ENCODE assay signal across 27 mouse cellular contexts in the genomic region with DNA sequence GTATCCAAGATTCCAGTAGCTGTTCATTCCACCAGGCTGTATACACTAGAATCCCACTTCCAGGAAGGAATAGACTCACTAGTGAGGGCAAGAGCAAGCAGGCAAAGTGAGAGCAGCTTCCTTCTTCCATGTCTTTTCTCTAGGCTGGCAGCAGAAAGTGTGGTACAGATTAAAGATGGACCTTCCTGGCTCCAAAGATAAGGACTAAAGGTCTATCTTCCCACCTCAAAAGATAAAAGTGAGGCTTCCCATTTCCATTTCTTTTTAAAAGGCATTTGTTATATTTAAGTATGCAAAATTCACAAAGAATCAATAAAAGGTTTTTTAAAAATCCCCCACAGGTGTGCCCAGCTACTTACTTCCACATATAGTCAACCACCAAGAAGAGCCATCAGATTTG. TPM values are rescaled to one million over a fixed set of nuclear protein-coding genes. Genes with fewer than 3 reads are reported as not detected.
"Had no signal": no experiment of that assay in that cellular context is flagged by ENCODE, and none has a peak within 500 bp of the region (broad histone marks: within the 10 kb centered on the region; RNA-seq: fewer than 3 reads in every experiment).

No protein-coding gene starts in this region.

- H3K9me3 ChIP-seq: embryonic facial prominence, embryonic 10.5 days; embryonic facial prominence, embryonic 12.5 days; embryonic facial prominence, embryonic 13.5 days; embryonic facial prominence, embryonic 15.5 days; forebrain, embryonic 12.5 days; forebrain, embryonic 13.5 days; forebrain, embryonic 15.5 days; heart, embryonic 10.5 days had no signal

- H3K36me3 ChIP-seq: embryonic facial prominence, embryonic 10.5 days; embryonic facial prominence, embryonic 12.5 days; embryonic facial prominence, embryonic 13.5 days; embryonic facial prominence, embryonic 15.5 days; forebrain, embryonic 10.5 days; forebrain, embryonic 12.5 days; forebrain, embryonic 15.5 days; heart, embryonic 10.5 days had no signal

- H3K27me3 ChIP-seq: embryonic facial prominence, embryonic 12.5 days; embryonic facial prominence, embryonic 13.5 days; embryonic facial prominence, embryonic 15.5 days had no signal

- H3K27ac ChIP-seq: embryonic facial prominence, embryonic 10.5 days; embryonic facial prominence, embryonic 12.5 days; embryonic facial prominence, embryonic 13.5 days; embryonic facial prominence, embryonic 15.5 days; forebrain, embryonic 10.5 days; forebrain, embryonic 12.5 days; forebrain, embryonic 13.5 days; forebrain, embryonic 15.5 days; gastrocnemius, adult 2 months; heart, adult 2 months; heart, embryonic 10.5 days had no signal

- DNase-seq: cerebellum, adult 9-11 months; cerebellum, postnatal 10 days; cerebellum, postnatal 14 days; cerebellum, postnatal 25 days; cerebellum, postnatal 36 days; embryo, embryonic 11 days; forebrain, postnatal 0 days; gastrocnemius, adult 2 months; gastrocnemius, postnatal 10 days; gastrocnemius, postnatal 14 days; gastrocnemius, postnatal 25 days; gastrocnemius, postnatal 36 days; heart, adult 11 months; heart, adult 18-20 months; heart, adult 2 months had no signal

- ATAC-seq: forebrain, embryonic 13.5 days; forebrain, embryonic 14.5 days; forebrain, embryonic 15.5 days; forebrain, embryonic 16.5 days; forebrain, postnatal 0 days had no signal

- H3K4me3 ChIP-seq: embryonic facial prominence, embryonic 10.5 days; embryonic facial prominence, embryonic 12.5 days; embryonic facial prominence, embryonic 13.5 days; embryonic facial prominence, embryonic 15.5 days; erythroblast, embryonic 14.5 days; forebrain, embryonic 10.5 days; forebrain, embryonic 12.5 days; forebrain, embryonic 13.5 days; forebrain, embryonic 15.5 days; gastrocnemius, adult 2 months; heart, adult 2 months; heart, embryonic 10.5 days had no signal

- H3K9ac ChIP-seq: embryonic facial prominence, embryonic 12.5 days; embryonic facial prominence, embryonic 13.5 days; embryonic facial prominence, embryonic 15.5 days; forebrain, embryonic 12.5 days; forebrain, embryonic 13.5 days; forebrain, embryonic 15.5 days; forebrain, postnatal 0 days had no signal

RNA-seq across cellular contexts. Expression of a gene that starts 21.0 kb away (rescaled TPM):
- polyA plus RNA-seq: erythroblast, embryonic 14.5 days had no signal
